Mouse (Mus musculus) kidney, postnatal 0 days (tissue): ENCODE data around the gene Egr4. TPM values are rescaled to one million over a fixed set of nuclear protein-coding genes. Genes with fewer than 3 reads are reported as not detected.

ENCODE experiments used
- ATAC-seq: fragments of 200-750 bp; cut with Nextera tagmentation; replicated peaks from 2 replicates; pipeline ENCODE4 v1.8.0; 2017; ENCODE audit warnings: low read depth, moderate number of reproducible peaks, moderate TSS enrichment, moderate library complexity; ENCODE audit not compliant: low FRiP score
- DNase-seq: peaks from one replicate; pipeline ENCODE4 v3.0.0-alpha.2; 2016; ENCODE audit warnings: low spot score
- H3K27ac ChIP-seq: fragments of 300-500 bp; sonication (generic); 2 replicates; pipeline ENCODE4 v1.5.1; 2014; ENCODE audit warnings: mild to moderate bottlenecking
- H3K27me3 ChIP-seq: fragments of 300-500 bp; sonication (generic); 2 replicates; pipeline ENCODE4 v1.6.1; 2014; ENCODE audit warnings: low read length, mixed read lengths; ENCODE audit not compliant: insufficient read depth
- H3K36me3 ChIP-seq: fragments of 300-500 bp; sonication (generic); 2 replicates; pipeline ENCODE4 v1.6.1; 2014; ENCODE audit warnings: low read length, mixed read lengths; ENCODE audit not compliant: insufficient read depth
- H3K4me1 ChIP-seq: fragments of 300-500 bp; sonication (generic); replicated peaks from 2 replicates; pipeline ENCODE4 v1.6.1; 2014; ENCODE audit warnings: antibody characterized with exemption, low read length, mixed read lengths; ENCODE audit not compliant: insufficient read depth
- H3K4me2 ChIP-seq: fragments of 300-500 bp; sonication (generic); 2 replicates; pipeline ENCODE4 v1.6.1; 2014; ENCODE audit warnings: mild to moderate bottlenecking, low read length, moderate library complexity, mixed read lengths
- H3K4me3 ChIP-seq: fragments of 300-500 bp; sonication (generic); replicated peaks from 2 replicates; pipeline ENCODE4 v1.5.1; 2014; ENCODE audit warnings: low read depth, low read length
- H3K9ac ChIP-seq: fragments of 300-500 bp; sonication (generic); 2 replicates; pipeline ENCODE4 v1.6.1; 2014; ENCODE audit warnings: low read depth, low read length
- H3K9me3 ChIP-seq: fragments of 300-500 bp; sonication (generic); replicated peaks from 2 replicates; pipeline ENCODE4 v1.6.1; 2016; ENCODE audit warnings: low read length, inconsistent platforms, mixed read lengths
- CTCF ChIP-seq: IDR thresholded peaks from 2 replicates; pipeline ENCODE4 v1.5.1; 2016; ENCODE audit warnings: antibody characterized with exemption, low read depth, mild to moderate bottlenecking, moderate library complexity
- WGBS: fragments of 180-500 bp; shearing (Covaris S2); extraction: QIAGEN DNeasy Blood & Tissue Kit; methylation state at CpG from one replicate; pipeline ENCODE4 v1.1.7; 2014; 5-methylcytosine and 5-hydroxymethylcytosine counted together
- polyA plus RNA-seq: library from polyadenylated mRNA; unstranded; fragments of >200 nt; fragmentation: Nextera tagmentation; extraction: Ambion mirVana; gene quantifications from 2 replicates; pipeline ENCODE4 v1.2.1, GENCODE M21; 2015

Gene Egr4
- polyA plus RNA-seq, 1 experiment from 2014 or later = not detected

- Histone ChIP-seq H3K4me1 (no peaks in the 10 kb centered on the region), H3K27me3 (no peaks in the 10 kb centered on the region), H3K4me3 (no peak overlapping the region), H3K4me2 (no peak overlapping the region), H3K36me3 (no peaks in the 10 kb centered on the region), H3K9ac (no peak overlapping the region), H3K9me3 (no peaks in the 10 kb centered on the region), H3K27ac (no peak overlapping the region)
- ATAC-seq = no peak
- DNase-seq = no peak
- TF ChIP-seq CTCF = no peak
- 91% methylated on average over 3 of the region's 3 CpGs for WGBS
Observed at GRCm38 (mm10) chr6:85475581-85475980, 37.8 kb downstream of the Egr4 start.

- ATAC-seq (no peak), DNase-seq (no peak)
- Histone ChIP-seq H3K9me3 (no peaks in the 10 kb centered on the region), H3K9ac (no peak overlapping the region), H3K27me3 (no peaks in the 10 kb centered on the region), H3K36me3 (peaks cover 12% of the 10 kb centered on the region), H3K4me1 (no peaks in the 10 kb centered on the region), H3K4me2 (no peak overlapping the region), H3K27ac (no peak overlapping the region), H3K4me3 (no peak overlapping the region)
- 69% methylated on average over 5 of the region's 5 CpGs for WGBS
- TF ChIP-seq CTCF = no peak
Observed at GRCm38 (mm10) chr6:85472542-85472941, 40.8 kb downstream of the Egr4 start.

GRCm38 (mm10) chr6:85471962-85472361 lies 41.4 kb downstream of the Egr4 start:
- Histone ChIP-seq H3K4me3 (no peak overlapping the region), H3K27me3 (no peaks in the 10 kb centered on the region), H3K27ac (no peak overlapping the region), H3K9me3 (no peaks in the 10 kb centered on the region), H3K4me1 (no peaks in the 10 kb centered on the region), H3K9ac (no peak overlapping the region), H3K4me2 (no peak overlapping the region), H3K36me3 (peaks cover 17% of the 10 kb centered on the region)
- ATAC-seq (no peak), DNase-seq (no peak)
- WGBS = 54% methylated on average over 8 of the region's 8 CpGs
- no peak for TF ChIP-seq CTCF

GRCm38 (mm10) chr6:85469660-85470430 lies 43.5 kb downstream of the Egr4 start:
- H3K4me3 ChIP-seq = no peak overlapping the region
- H3K9me3 ChIP-seq = no peaks in the 10 kb centered on the region
- no peak for TF ChIP-seq CTCF
- H3K27me3 ChIP-seq = no peaks in the 10 kb centered on the region
- H3K27ac ChIP-seq = no peak overlapping the region
- H3K4me1 ChIP-seq = no peaks in the 10 kb centered on the region
- H3K36me3 ChIP-seq = peaks cover 36% of the 10 kb centered on the region
- 71% methylated on average over 5 of the region's 5 CpGs for WGBS
- DNase-seq (no peak), ATAC-seq (peak; percentile 48; the same call in 1 of the 2 replicates)
- no peak overlapping the region for H3K4me2 ChIP-seq
- H3K9ac ChIP-seq = no peak overlapping the region

GRCm38 (mm10) chr6:85465381-85465780 lies 48.0 kb downstream of the Egr4 start:
- Histone ChIP-seq H3K4me3 (no peak overlapping the region), H3K27me3 (no peaks in the 10 kb centered on the region), H3K4me1 (no peaks in the 10 kb centered on the region), H3K9ac (no peak overlapping the region), H3K9me3 (no peaks in the 10 kb centered on the region), H3K27ac (no peak overlapping the region), H3K4me2 (no peak overlapping the region), H3K36me3 (peaks cover 74% of the 10 kb centered on the region)
- DNase-seq (peak; percentile 59), ATAC-seq (no peak)
- peak; percentile 60 for TF ChIP-seq CTCF

Other genes with a start within 250 kb of the Egr4 start
- 12.9 and 15.7 TPM in 2 replicates for gene Sfxn5, start 180.2 kb downstream of the Egr4 start, polyA plus RNA-seq
- 21.0 and 21.2 TPM in 2 replicates for gene Rab11fip5, start 139.0 kb downstream of the Egr4 start, polyA plus RNA-seq
- not detected in 2 replicates for gene Noto, start 89.7 kb downstream of the Egr4 start, polyA plus RNA-seq
- 34.6 and 38.7 TPM in 2 replicates for gene Smyd5, start 81.6 kb downstream of the Egr4 start, polyA plus RNA-seq
- gene Cct7, start 62.1 kb downstream of the Egr4 start, polyA plus RNA-seq = 358 and 392 TPM in 2 replicates
- gene Pradc1, start 61.6 kb downstream of the Egr4 start, polyA plus RNA-seq = 37.3 and 40.2 TPM in 2 replicates
- 0.04 and 0.08 TPM in 2 replicates for gene Fbxo41, start 10.6 kb downstream of the Egr4 start, polyA plus RNA-seq
- gene Alms1, start 73.9 kb upstream of the Egr4 start, polyA plus RNA-seq = 1.6 and 2.0 TPM in 2 replicates
- 0.13 TPM in 1 of 2 replicates, not detected in the other for gene Nat8f7, start 199.6 kb upstream of the Egr4 start, polyA plus RNA-seq